Mouse (Mus musculus) bone marrow, adult 2 months (tissue): ENCODE measurements around the gene Ska2. TPM values are rescaled to one million over a fixed set of nuclear protein-coding genes. Genes with fewer than 3 reads are reported as not detected.

Source experiments
- H3K27ac ChIP-seq: fragments of 200-500 bp; 2 replicates; pipeline ENCODE4 v1.5.1; 2012; ENCODE audit warnings: low read depth, mild to moderate bottlenecking, control low read depth, inconsistent platforms, low read length; ENCODE audit not compliant: control insufficient read depth, poor library complexity, insufficient read depth
- H3K4me1 ChIP-seq: fragments of 200-500 bp; 2 replicates; pipeline ENCODE4 v1.6.1; 2011; ENCODE audit warnings: low read length; ENCODE audit not compliant: control insufficient read depth, insufficient read depth
- H3K4me3 ChIP-seq: fragments of 200-500 bp; replicated peaks from 2 replicates; pipeline ENCODE3; 2011; ENCODE audit warnings: mild to moderate bottlenecking, low read depth, low read length, control low read depth; ENCODE audit not compliant: control insufficient read depth
- CTCF ChIP-seq: fragments of 200-500 bp; IDR thresholded peaks from 2 replicates; pipeline ENCODE4 v1.5.1; 2011; ENCODE audit warnings: low read length, control low read depth; ENCODE audit not compliant: control insufficient read depth, insufficient read depth
- POLR2A ChIP-seq: fragments of 200-500 bp; IDR thresholded peaks from 2 replicates; pipeline ENCODE4 v1.6.1; 2011; ENCODE audit warnings: low read depth, mild to moderate bottlenecking, control low read depth, low read length, borderline replicate concordance; ENCODE audit not compliant: control insufficient read depth
- WGBS: fragments of 180-500 bp; shearing (Covaris S2); methylation state at CpG from one replicate; pipeline ENCODE4 v1.1.7; 2018; 5-methylcytosine and 5-hydroxymethylcytosine counted together
- polyA plus RNA-seq: library from polyadenylated mRNA; stranded (reverse); fragments of >200 nt; gene quantifications from 2 replicates; pipeline ENCODE4 v1.2.4, GENCODE M21; 2011; ENCODE audit warnings: low replicate concordance; ENCODE audit not compliant: missing spikeins, insufficient read depth, insufficient read length

Gene Ska2
- 37.2 and 47.0 TPM in 2 replicates for polyA plus RNA-seq

DNA sequence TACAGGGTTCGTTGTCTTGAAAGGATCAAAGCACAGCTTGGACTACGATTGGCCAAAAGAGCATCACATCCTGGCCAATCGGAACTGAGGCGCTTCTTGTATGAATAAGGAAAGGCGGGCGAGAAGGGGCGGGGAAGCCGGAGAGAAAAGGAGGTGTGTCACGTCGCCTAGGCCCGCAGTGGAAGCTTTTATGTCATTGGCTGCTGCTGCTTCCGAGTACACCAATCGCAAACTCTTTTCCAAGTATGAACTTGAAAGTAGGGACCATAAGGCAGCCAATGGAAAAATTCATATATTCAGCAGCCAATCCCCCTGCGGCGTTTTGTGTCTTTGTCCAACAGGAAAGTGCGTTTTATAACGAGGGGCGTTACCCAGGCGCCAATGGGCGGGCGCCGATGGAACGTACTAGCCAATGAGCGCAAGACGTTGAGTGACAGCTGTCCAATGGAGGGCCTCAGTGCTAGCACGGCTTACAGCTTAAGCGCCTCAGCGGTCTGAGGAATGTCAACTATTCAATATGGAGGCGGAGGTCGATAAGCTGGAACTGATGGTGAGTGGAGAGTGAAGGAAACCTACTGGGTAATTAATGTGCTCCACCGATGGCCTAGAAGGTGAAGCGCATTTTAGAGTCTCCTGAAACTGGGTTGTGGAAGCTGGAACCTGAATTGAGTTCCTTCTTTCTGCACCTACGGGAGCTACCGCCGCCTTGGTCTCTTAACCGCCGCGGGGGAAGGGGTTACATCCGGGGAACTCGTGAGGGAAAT is at the start of gene Ska2:
Gene Ska2, plus strand, starts transcription at position 480 of the 764 bp plus-strand sequence.
- H3K4me1 ChIP-seq, result no peaks in the 10 kb centered on the region
- TF ChIP-seq CTCF, result no peak
- no peak; the same call in 1 of the 2 replicates for TF ChIP-seq POLR2A
- WGBS, result under 1% methylated on average over 40 of the region's 40 CpGs

DNA sequence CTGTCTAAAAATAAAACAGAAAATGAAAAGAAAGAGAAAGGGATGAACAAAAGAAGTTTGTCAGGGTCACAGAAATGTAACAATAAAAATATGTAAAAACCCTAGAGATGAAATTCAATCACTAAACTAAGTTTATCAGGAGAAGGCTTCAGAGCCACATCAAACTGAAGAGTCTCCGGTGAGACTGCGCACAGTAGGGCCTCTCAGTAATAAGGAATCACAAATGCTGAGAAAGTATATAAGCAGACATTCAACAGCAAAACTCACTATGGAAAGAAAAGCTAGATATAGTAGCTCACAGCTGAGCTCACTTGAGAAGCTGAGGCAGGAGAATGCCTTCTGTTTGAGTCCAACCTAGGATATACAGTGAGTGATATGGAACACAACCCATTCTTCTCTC is 48.6 kb upstream of the Ska2 start:
- TF ChIP-seq POLR2A, result no peak
- TF ChIP-seq CTCF, result no peak
- Histone ChIP-seq H3K4me1 (no peaks in the 10 kb centered on the region; the same call in 1 of the 2 replicates), H3K4me3 (no peak overlapping the region), H3K27ac (no peak overlapping the region)
- 96% methylated on average over 2 of the region's 2 CpGs for WGBS

More for the DNA sequence above, at the start of gene Ska2:
- Histone ChIP-seq H3K4me3 (peak within 1 kb of the TSS; percentile 90), H3K27ac (peak within 1 kb of the TSS; percentile 74)

DNA sequence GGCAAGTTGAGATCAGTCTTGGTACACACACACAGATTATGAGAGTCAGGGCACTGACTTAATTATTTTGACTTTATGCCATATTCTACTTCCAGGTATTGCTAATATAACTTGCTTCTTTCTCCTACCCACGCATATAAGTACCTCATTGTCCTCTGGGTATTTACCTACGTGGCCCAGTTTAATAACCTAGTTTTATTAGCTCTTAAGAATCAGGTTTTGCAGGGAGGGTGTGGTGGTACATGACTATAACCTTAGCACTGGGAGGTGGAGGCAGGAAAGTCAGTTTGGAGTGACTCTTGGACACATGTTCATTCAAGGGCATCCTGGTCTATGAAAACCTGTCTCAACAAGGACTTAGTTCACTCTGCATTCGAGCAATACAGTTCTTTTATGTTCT is 46.9 kb upstream of the Ska2 start:
- H3K4me3 ChIP-seq, result no peak overlapping the region
- TF ChIP-seq POLR2A, result no peak
- TF ChIP-seq CTCF, result no peak
- no peaks in the 10 kb centered on the region for H3K4me1 ChIP-seq
- H3K27ac ChIP-seq, result no peak overlapping the region
- 62% methylated on average over 3 of the region's 3 CpGs for WGBS

DNA sequence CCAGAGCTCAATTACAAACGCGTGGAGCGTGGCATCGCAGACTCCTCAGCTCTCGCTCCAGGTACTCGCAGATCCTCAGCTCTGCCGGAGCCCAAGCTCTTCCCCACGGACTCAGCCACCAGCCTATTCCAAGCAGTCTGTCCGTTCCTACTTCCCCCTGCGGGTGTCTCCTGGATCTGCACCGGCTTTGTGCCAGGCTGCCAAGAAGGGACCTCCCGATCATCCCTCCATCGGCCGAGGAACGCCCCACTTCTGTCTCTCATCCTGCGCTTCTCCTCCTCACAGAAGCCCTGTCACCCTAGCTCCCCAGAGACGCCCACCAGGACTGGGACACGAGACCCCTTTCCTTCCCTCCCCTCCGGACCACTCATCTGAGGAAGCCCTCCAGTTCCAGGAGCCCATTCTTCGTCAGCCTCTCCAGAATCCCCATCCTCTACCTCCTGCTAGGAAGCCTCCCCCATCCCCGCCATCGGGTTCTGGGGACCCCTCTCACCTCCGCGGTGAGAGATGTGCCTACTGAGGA is 35.6 kb upstream of the Ska2 start:
- Histone ChIP-seq H3K27ac (no peak overlapping the region), H3K4me3 (peak overlapping the region; percentile 74), H3K4me1 (no peaks in the 10 kb centered on the region)
- TF ChIP-seq POLR2A, result no peak
- TF ChIP-seq CTCF, result peak; percentile 37; the same call in 1 of the 2 replicates
- 5% methylated on average over 24 of the region's 24 CpGs for WGBS

DNA sequence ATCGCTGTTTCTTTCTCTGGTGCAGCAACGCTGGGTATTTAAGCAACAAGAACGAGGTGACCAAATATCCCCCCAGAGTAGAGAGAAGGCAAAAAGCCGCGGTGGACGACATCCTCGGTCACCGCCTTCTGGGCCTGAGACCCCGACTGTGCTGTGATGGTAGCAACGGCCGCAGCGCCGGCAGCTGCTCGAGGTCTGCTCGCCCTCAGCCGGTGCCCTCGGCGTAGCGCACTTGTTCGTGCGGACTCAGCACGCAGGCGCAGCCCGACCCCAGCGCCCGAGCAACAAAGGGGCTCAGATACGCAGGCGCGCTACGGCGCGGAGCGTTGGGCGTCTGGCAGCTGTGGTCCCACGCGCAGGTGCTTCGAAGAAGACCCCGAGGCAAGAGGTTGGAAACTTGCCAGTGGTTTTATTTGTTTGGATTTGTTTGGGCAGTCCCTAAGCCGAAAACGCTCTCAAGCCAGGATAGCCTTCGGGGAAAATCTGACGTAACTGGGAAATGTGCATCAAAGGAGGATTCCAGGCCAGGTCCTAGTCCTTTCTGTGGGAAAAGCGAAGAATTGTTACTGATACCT is 35.1 kb upstream of the Ska2 start, which contains the start of gene Gdpd1:
Gene Gdpd1, minus strand, starts transcription at position 197 of the 575 bp plus-strand sequence.
- TF ChIP-seq POLR2A, result peak; percentile 76; the same call in 1 of the 2 replicates
- peak; percentile 37; the same call in 1 of the 2 replicates for TF ChIP-seq CTCF
- no peaks in the 10 kb centered on the region for H3K4me1 ChIP-seq
- WGBS, result 1% methylated on average over 43 of the region's 43 CpGs
- H3K4me3 ChIP-seq, result peak within 1 kb of the TSS; percentile 74
- H3K27ac ChIP-seq, result peak within 1 kb of the TSS; percentile 45; the same call in 1 of the 2 replicates

DNA sequence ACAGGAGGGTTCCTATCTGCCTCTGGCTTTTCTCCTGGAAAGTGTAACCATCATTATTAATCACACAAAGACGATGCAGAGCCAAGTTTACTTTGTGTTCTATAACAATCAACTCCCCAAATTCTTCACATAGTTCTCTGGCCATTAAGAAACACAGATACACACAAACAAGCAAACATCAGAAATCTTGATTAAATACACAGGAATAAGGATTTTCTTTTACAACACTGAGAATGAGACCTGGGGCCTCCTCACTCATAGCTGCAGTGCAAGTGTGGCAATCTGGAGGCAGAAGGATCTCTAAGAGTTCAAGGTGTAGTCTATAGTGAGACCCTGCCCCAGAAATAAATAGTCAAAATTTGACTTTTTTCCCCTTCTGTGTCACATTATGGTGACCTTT is 25.3 kb upstream of the Ska2 start:
- Histone ChIP-seq H3K27ac (no peak overlapping the region), H3K4me3 (no peak overlapping the region), H3K4me1 (peaks cover 5% of the 10 kb centered on the region; the same call in 1 of the 2 replicates)
- 77% methylated on average over 1 of the region's 1 CpGs for WGBS
- no peak for TF ChIP-seq CTCF
- TF ChIP-seq POLR2A, result no peak

DNA sequence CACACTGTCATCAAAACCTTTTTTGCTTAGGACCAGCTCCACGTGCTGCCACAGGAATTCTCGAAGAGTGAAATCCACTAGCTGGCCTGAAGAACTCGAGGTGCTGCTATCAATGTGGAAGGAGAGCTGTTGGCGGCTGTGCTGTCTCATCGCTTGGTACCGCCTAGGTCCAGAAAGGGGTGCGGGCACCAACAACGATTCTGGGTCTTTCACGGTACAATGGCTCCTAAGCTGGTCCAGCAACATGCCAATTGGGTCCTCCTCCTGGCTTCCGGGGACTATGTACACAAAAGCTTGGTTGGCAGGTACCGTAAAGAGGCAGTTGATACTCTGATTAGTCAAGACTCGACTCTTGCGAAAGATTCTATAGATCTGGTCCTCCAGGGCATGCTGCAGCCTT is 23.6 kb upstream of the Ska2 start:
- Histone ChIP-seq H3K27ac (no peak overlapping the region), H3K4me1 (peaks cover 5% of the 10 kb centered on the region; the same call in 1 of the 2 replicates), H3K4me3 (peak overlapping the region; percentile 95)
- TF ChIP-seq POLR2A (no peak), CTCF (no peak)
- 67% methylated on average over 13 of the region's 13 CpGs for WGBS
